Mouse (Mus musculus) erythroid progenitor cell, adult 5-6 weeks (primary cell): ENCODE data around the gene Btbd35f11. TPM values are rescaled to one million over a fixed set of nuclear protein-coding genes. Genes with fewer than 3 reads are reported as not detected.
"Not testable (repeated sequence)": the region's sequence is repeated elsewhere in the genome, so short reads cannot be mapped to it uniquely, and the experiment has no call there.

Experiments used
- ATAC-seq: replicated peaks from 2 replicates; pipeline ENCODE4 v1.8.0; 2016; ENCODE audit warnings: moderate number of reproducible peaks, mild to moderate bottlenecking, moderate TSS enrichment, inconsistent platforms; ENCODE audit not compliant: poor library complexity, low FRiP score, severe bottlenecking
- total RNA-seq, 2 experiments: library from RNA; stranded (forward) in 1 of 2; stranded (reverse) in 1 of 2; fragments of 150-400 nt in 1 of 2; fragments of 186-747, 209-891 nt in 1 of 2; gene quantifications; 2 replicates each; pipeline versions ENCODE4 v1.2.3 to v1.2.4; 2015 to 2017; ENCODE audit warnings: low replicate concordance in 2 of 2

The Btbd35f11 gene
- total RNA-seq (2015; ENCODE audit: low replicate concordance) = not detected in 2 replicates
- total RNA-seq (2017; ENCODE audit: low replicate concordance) = not detected in 2 replicates

DNA sequence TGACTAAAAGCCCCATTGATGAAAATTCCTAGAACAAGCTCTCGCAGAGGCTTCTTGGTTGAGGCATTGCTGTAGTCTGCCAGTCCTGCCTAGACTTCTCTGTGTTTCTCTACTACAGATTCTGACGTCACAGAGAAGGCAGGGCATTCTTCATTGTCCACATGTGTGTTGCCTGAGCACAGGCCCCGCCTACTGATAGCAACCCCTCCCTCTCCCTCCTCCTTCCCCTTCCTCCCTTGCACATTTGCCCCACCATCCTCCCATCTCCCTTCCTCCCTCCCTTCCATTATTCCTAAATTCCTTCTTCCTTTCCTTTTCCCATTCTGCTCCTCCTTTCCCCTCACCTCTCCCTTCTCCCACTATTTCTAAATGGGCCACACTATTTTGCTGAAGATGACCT, at the start of gene Btbd35f11:
Gene Btbd35f11 (minus strand): TSS at position 101 of the 400 bp plus-strand sequence.
- not testable (repeated sequence) for ATAC-seq

DNA sequence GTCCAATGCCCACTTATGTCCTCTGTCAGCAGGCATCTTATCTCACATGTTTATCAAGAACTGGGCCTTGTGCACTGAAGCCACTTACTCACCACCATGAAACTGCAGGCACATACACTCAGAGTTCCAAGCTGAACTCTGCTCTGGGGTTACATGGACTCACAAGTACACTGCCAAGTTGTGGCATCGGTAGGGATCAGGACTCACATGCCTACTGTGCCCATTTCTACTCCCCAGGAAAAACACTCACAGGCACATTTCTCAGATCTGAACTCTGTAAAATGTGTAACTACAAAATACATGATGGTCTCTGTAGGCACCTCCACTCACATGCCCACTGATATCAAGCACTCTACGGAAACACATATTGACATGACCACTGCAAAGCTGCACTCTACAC, 33.5 kb downstream of the Btbd35f11 start:
- not testable (repeated sequence) for ATAC-seq

Other genes starting within 250 kb of the Btbd35f11 start
- gene Btbd35f24, start 247.9 kb downstream of the Btbd35f11 start, total RNA-seq (2015; ENCODE audit: low replicate concordance) = not detected in 2 replicates
- not detected in 2 replicates for gene Btbd35f24, start 247.9 kb downstream of the Btbd35f11 start, total RNA-seq (2017; ENCODE audit: low replicate concordance)